Mouse (Mus musculus) embryonic facial prominence, embryonic 12.5 days (tissue): Measurements from ENCODE around the gene Pip5k1b. TPM values are rescaled to one million over a fixed set of nuclear protein-coding genes. Genes with fewer than 3 reads are reported as not detected.

ENCODE experiments used
- ATAC-seq: fragments of 200-750 bp; cut with Nextera tagmentation; 2 replicates; pipeline ENCODE4 v1.8.0; 2017; ENCODE audit not compliant: insufficient number of reproducible peaks, insufficient read depth, low FRiP score, low TSS enrichment
- H3K27ac ChIP-seq: fragments of 300-500 bp; sonication (generic); 2 replicates; pipeline ENCODE4 v1.5.1; 2016; ENCODE audit warnings: mild to moderate bottlenecking
- H3K27me3 ChIP-seq: fragments of 300-500 bp; sonication (generic); 2 replicates; pipeline ENCODE4 v1.6.1; 2016; ENCODE audit warnings: mild to moderate bottlenecking, moderate library complexity
- H3K36me3 ChIP-seq: fragments of 300-500 bp; sonication (generic); 2 replicates; pipeline ENCODE4 v1.6.1; 2016; ENCODE audit warnings: mild to moderate bottlenecking
- H3K4me1 ChIP-seq: fragments of 300-500 bp; sonication (generic); 2 replicates; pipeline ENCODE4 v1.6.1; 2016
- H3K4me2 ChIP-seq: fragments of 300-500 bp; sonication (generic); replicated peaks from 2 replicates; pipeline ENCODE4 v1.6.1; 2016; ENCODE audit warnings: mild to moderate bottlenecking, moderate library complexity
- H3K4me3 ChIP-seq: fragments of 300-500 bp; sonication (generic); 2 replicates; pipeline ENCODE4 v1.5.1; 2016; ENCODE audit warnings: mild to moderate bottlenecking
- H3K9ac ChIP-seq: fragments of 300-500 bp; sonication (generic); 2 replicates; pipeline ENCODE4 v1.6.1; 2016; ENCODE audit warnings: mild to moderate bottlenecking, moderate library complexity
- H3K9me3 ChIP-seq: fragments of 300-500 bp; sonication (generic); 2 replicates; pipeline ENCODE4 v1.6.1; 2016; ENCODE audit warnings: mild to moderate bottlenecking, moderate library complexity
- WGBS: fragments of 180-500 bp; shearing (Covaris S2); methylation state at CpG from one replicate; pipeline ENCODE4 v1.1.7; 2016; 5-methylcytosine and 5-hydroxymethylcytosine counted together
- polyA plus RNA-seq: library from polyadenylated mRNA; unstranded; fragments of >200 nt; fragmentation: Nextera tagmentation; extraction: Ambion mirVana; gene quantifications from 2 replicates; pipeline ENCODE4 v1.2.1, GENCODE M21; 2016

Gene Pip5k1b
- polyA plus RNA-seq, 1 experiment from 2014 or later, result 2.0 TPM

DNA sequence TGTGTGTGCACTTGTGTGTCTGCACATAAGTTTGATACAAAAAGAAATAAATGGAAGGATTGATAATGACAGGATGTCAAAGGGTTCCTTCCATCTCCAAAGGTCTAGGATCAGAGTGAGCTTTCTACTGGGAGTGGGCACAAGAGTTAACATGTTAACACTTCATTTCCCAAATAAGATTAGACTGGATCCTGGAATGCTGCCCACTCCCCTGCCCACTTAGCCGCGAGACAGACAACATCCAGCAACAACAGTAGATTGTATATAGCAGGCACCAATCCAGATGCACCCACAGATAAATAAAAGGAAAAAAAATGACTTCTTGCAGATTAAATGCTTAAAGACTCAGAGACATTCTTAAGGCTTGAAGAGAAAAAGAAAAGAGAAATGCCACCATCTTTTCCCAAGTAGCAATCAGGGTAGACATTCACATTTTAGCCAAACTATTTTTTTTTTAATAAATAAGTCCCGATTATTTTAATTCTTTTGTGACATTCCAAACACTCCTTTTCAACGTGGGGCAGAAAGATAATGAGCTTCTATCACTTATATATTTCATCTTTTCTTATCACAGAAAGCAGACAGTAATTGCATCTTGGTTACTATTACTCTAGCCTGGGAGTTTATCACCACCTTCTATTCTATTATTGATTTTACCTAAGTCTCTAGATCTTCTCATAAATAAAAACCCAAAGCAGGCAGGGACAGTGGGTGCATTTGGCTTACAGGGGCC lies 219.9 kb downstream of the Pip5k1b start:
- Histone ChIP-seq H3K4me1 (no peaks in the 10 kb centered on the region), H3K9ac (no peak overlapping the region), H3K27me3 (no peaks in the 10 kb centered on the region), H3K4me3 (no peak overlapping the region), H3K27ac (no peak overlapping the region), H3K9me3 (no peaks in the 10 kb centered on the region), H3K36me3 (no peaks in the 10 kb centered on the region), H3K4me2 (no peak overlapping the region)
- ATAC-seq, result no peak
- 75% methylated on average over 4 of the region's 4 CpGs for WGBS

DNA sequence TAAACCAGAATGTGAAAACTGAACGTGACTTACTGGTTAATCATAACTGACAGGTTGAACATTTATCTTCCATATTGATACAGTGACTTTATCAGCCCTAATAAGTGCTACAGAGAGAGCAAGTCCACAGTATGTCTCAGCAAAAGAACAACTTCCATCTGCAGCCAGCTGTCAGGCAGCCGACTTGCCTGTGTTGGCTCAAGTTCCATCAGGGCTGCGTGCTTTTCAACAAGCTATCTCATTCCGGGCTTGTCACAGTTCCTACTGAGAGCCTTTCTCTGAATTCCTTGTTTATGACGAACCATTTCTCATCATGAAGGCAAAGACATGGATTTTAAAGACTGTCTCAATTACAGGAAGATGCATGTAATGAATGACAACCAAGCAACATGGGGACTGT lies 222.7 kb downstream of the Pip5k1b start:
- no peak for ATAC-seq
- Histone ChIP-seq H3K9ac (no peak overlapping the region), H3K4me3 (no peak overlapping the region), H3K36me3 (no peaks in the 10 kb centered on the region), H3K4me1 (no peaks in the 10 kb centered on the region), H3K27me3 (no peaks in the 10 kb centered on the region), H3K4me2 (no peak overlapping the region), H3K27ac (no peak overlapping the region), H3K9me3 (no peaks in the 10 kb centered on the region)
- 60% methylated on average over 5 of the region's 5 CpGs for WGBS

DNA sequence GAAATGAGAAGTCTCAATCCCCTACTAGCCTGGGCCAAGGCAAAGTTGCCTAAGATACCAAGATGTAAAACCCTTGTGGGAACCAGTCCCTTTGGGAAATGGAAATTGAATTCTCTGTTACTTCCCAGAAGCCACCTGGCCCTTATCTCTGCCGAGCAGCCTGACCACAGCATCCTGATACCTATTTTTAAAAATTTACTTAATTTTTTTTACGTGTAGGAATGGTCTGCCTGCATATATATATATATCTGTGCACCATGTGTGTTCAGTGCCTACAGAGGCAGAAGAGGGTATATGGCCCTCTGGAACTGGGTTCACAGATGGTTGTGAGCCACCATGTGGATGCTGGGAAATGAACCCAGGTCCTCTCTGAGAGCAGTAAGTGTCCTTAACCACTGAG lies 224.4 kb downstream of the Pip5k1b start:
- H3K4me3 ChIP-seq, result no peak overlapping the region
- 83% methylated on average over 2 of the region's 2 CpGs for WGBS
- H3K4me2 ChIP-seq, result no peak overlapping the region
- H3K9me3 ChIP-seq, result no peaks in the 10 kb centered on the region
- H3K27ac ChIP-seq, result no peak overlapping the region
- no peaks in the 10 kb centered on the region for H3K4me1 ChIP-seq
- no peaks in the 10 kb centered on the region for H3K27me3 ChIP-seq
- H3K9ac ChIP-seq, result no peak overlapping the region
- no peak for ATAC-seq
- H3K36me3 ChIP-seq, result no peaks in the 10 kb centered on the region

GRCm38 (mm10) chr19:24330366-24330765 lies 225.3 kb downstream of the Pip5k1b start:
- 72% methylated on average over 2 of the region's 2 CpGs for WGBS
- Histone ChIP-seq H3K9ac (no peak overlapping the region), H3K4me3 (no peak overlapping the region), H3K4me2 (no peak overlapping the region), H3K9me3 (no peaks in the 10 kb centered on the region), H3K27ac (no peak overlapping the region), H3K36me3 (no peaks in the 10 kb centered on the region), H3K27me3 (no peaks in the 10 kb centered on the region), H3K4me1 (no peaks in the 10 kb centered on the region)
- no peak for ATAC-seq

- H3K9ac ChIP-seq, result no peak overlapping the region
- H3K9me3 ChIP-seq, result no peaks in the 10 kb centered on the region
- no peak overlapping the region for H3K4me2 ChIP-seq
- H3K27ac ChIP-seq, result no peak overlapping the region
- H3K4me3 ChIP-seq, result no peak overlapping the region
- no peaks in the 10 kb centered on the region for H3K27me3 ChIP-seq
- ATAC-seq, result no peak
- WGBS, result 74% methylated on average over 2 of the region's 2 CpGs
- peaks cover 11% of the 10 kb centered on the region; the same call in 1 of the 2 replicates for H3K4me1 ChIP-seq
- H3K36me3 ChIP-seq, result no peaks in the 10 kb centered on the region
Measured at GRCm38 (mm10) chr19:24327921-24328320, 227.8 kb downstream of the Pip5k1b start.

- Histone ChIP-seq H3K9ac (no peak overlapping the region), H3K27me3 (no peaks in the 10 kb centered on the region), H3K9me3 (no peaks in the 10 kb centered on the region), H3K36me3 (no peaks in the 10 kb centered on the region), H3K4me1 (peaks cover 11% of the 10 kb centered on the region; the same call in 1 of the 2 replicates), H3K4me2 (no peak overlapping the region), H3K4me3 (no peak overlapping the region), H3K27ac (no peak overlapping the region)
- WGBS, result 39% methylated on average over 1 of the region's 1 CpGs
- ATAC-seq, result no peak
Measured at GRCm38 (mm10) chr19:24326969-24327368, 228.7 kb downstream of the Pip5k1b start.

- Histone ChIP-seq H3K36me3 (no peaks in the 10 kb centered on the region), H3K27me3 (no peaks in the 10 kb centered on the region), H3K27ac (no peak overlapping the region), H3K4me2 (no peak overlapping the region), H3K9ac (no peak overlapping the region), H3K9me3 (no peaks in the 10 kb centered on the region), H3K4me1 (peaks cover 11% of the 10 kb centered on the region; the same call in 1 of the 2 replicates), H3K4me3 (no peak overlapping the region)
- no peak for ATAC-seq
- 74% methylated on average over 6 of the region's 6 CpGs for WGBS
Measured at GRCm38 (mm10) chr19:24325692-24326091, 230.0 kb downstream of the Pip5k1b start.

GRCm38 (mm10) chr19:24323841-24324613 lies 231.6 kb downstream of the Pip5k1b start:
- no peaks in the 10 kb centered on the region for H3K9me3 ChIP-seq
- H3K27ac ChIP-seq, result no peak overlapping the region; the same call in 1 of the 2 replicates
- WGBS, result 11% methylated on average over 10 of the region's 10 CpGs

GRCm38 (mm10) chr19:24321900-24322311 lies 233.8 kb downstream of the Pip5k1b start:
- Histone ChIP-seq H3K9me3 (no peaks in the 10 kb centered on the region), H3K36me3 (no peaks in the 10 kb centered on the region), H3K4me3 (no peak overlapping the region), H3K4me1 (peaks cover 13% of the 10 kb centered on the region; the same call in 1 of the 2 replicates), H3K27ac (no peak overlapping the region), H3K27me3 (no peaks in the 10 kb centered on the region), H3K9ac (no peak overlapping the region), H3K4me2 (no peak overlapping the region)
- ATAC-seq, result no peak
- WGBS, result 87% methylated on average over 8 of the region's 8 CpGs

More at GRCm38 (mm10) chr19:24323841-24324613, 231.6 kb downstream of the Pip5k1b start:
- Histone ChIP-seq H3K36me3 (no peaks in the 10 kb centered on the region), H3K4me1 (peaks cover 11% of the 10 kb centered on the region; the same call in 1 of the 2 replicates), H3K9ac (no peak overlapping the region; the same call in 1 of the 2 replicates), H3K4me2 (no peak overlapping the region), H3K27me3 (no peaks in the 10 kb centered on the region), H3K4me3 (no peak overlapping the region)
- 0 out of 2 replicates have a peak, but pooled peaks have one; percentile 47 for ATAC-seq

- Histone ChIP-seq H3K4me3 (no peak overlapping the region), H3K9me3 (no peaks in the 10 kb centered on the region), H3K4me2 (no peak overlapping the region), H3K27me3 (no peaks in the 10 kb centered on the region), H3K9ac (no peak overlapping the region), H3K4me1 (peaks cover 13% of the 10 kb centered on the region; the same call in 1 of the 2 replicates), H3K36me3 (no peaks in the 10 kb centered on the region), H3K27ac (no peak overlapping the region)
- WGBS, result 89% methylated on average over 6 of the region's 6 CpGs
- no peak for ATAC-seq
Measured at GRCm38 (mm10) chr19:24321211-24321899, 234.3 kb downstream of the Pip5k1b start.

GRCm38 (mm10) chr19:24318172-24318571 lies 237.5 kb downstream of the Pip5k1b start:
- ATAC-seq, result no peak
- WGBS, result 82% methylated on average over 10 of the region's 10 CpGs
- H3K4me3 ChIP-seq, result no peak overlapping the region

More at GRCm38 (mm10) chr19:24318172-24318571, 237.5 kb downstream of the Pip5k1b start:
- H3K27ac ChIP-seq, result no peak overlapping the region
- H3K4me2 ChIP-seq, result no peak overlapping the region
- H3K9me3 ChIP-seq, result no peaks in the 10 kb centered on the region
- no peak overlapping the region for H3K9ac ChIP-seq
- H3K27me3 ChIP-seq, result no peaks in the 10 kb centered on the region
- peaks cover 2% of the 10 kb centered on the region; the same call in 1 of the 2 replicates for H3K4me1 ChIP-seq
- H3K36me3 ChIP-seq, result no peaks in the 10 kb centered on the region
